Mouse (Mus musculus): Measurements from ENCODE around the gene Il12rb1.

GRCm38 (mm10) chr8:70772075-70772474 lies 36.2 kb upstream of the Il12rb1 start:
- no peak for TF ChIP-seq POLR2A (IDR thresholded peaks at IDR 0.05; ENCODE audit: insufficient read depth, low read depth, low read length)
- TF ChIP-seq EP300 (IDR thresholded peaks at IDR 0.05; ENCODE audit: insufficient read depth, low read depth, low read length): no peak
- TF ChIP-seq CTCF (IDR thresholded peaks at IDR 0.05): no peak
